Mouse (Mus musculus) stomach, embryonic 14.5 days (tissue): ENCODE measurements at regions not wholly inside any gene's neighbourhood (a gene's known extent, or its start where the extent isn't known, plus 50 kb on each side); places are given as distances from the start of the nearest gene placed in this dataset.
"Not testable (repeated sequence)": the region's sequence is repeated elsewhere in the genome, so short reads cannot be mapped to it uniquely, and the experiment has no call there.

Source experiments
- ATAC-seq: fragments of 200-750 bp; cut with Nextera tagmentation; 2 replicates; pipeline ENCODE4 v1.8.0; 2017; ENCODE audit warnings: low read depth, moderate TSS enrichment; ENCODE audit not compliant: insufficient number of reproducible peaks, insufficient read depth, low FRiP score
- H3K27ac ChIP-seq: fragments of 300-500 bp; sonication (generic); 2 replicates; pipeline ENCODE4 v1.5.1; 2014; ENCODE audit warnings: mild to moderate bottlenecking, low read length, moderate library complexity, mixed read lengths
- H3K27me3 ChIP-seq: fragments of 300-500 bp; sonication (generic); 2 replicates; pipeline ENCODE4 v1.6.1; 2014; ENCODE audit warnings: low read length, control low read depth, mixed read lengths; ENCODE audit not compliant: control insufficient read depth, insufficient read depth
- H3K36me3 ChIP-seq: fragments of 300-500 bp; sonication (generic); 2 replicates; pipeline ENCODE4 v1.6.1; 2014; ENCODE audit warnings: mild to moderate bottlenecking, control low read depth, low read length, moderate library complexity, mixed read lengths; ENCODE audit not compliant: control insufficient read depth, insufficient read depth
- H3K4me1 ChIP-seq: fragments of 300-500 bp; sonication (generic); 2 replicates; pipeline ENCODE4 v1.6.1; 2014; ENCODE audit warnings: low read length, control low read depth, mixed read lengths; ENCODE audit not compliant: control insufficient read depth, insufficient read depth
- H3K4me2 ChIP-seq: fragments of 300-500 bp; sonication (generic); replicated peaks from 2 replicates; pipeline ENCODE4 v1.6.1; 2014; ENCODE audit warnings: low read depth, low read length, control low read depth
- H3K4me3 ChIP-seq: fragments of 300-500 bp; sonication (generic); 2 replicates; pipeline ENCODE4 v1.5.1; 2014; ENCODE audit warnings: low read depth, low read length, control low read depth
- H3K9ac ChIP-seq: fragments of 300-500 bp; sonication (generic); replicated peaks from 2 replicates; pipeline ENCODE4 v1.6.1; 2014; ENCODE audit warnings: low read depth, mild to moderate bottlenecking, control low read depth, low read length, moderate library complexity, mixed read lengths
- H3K9me3 ChIP-seq: fragments of 300-500 bp; sonication (generic); 2 replicates; pipeline ENCODE4 v1.6.1; 2016; ENCODE audit warnings: low read depth, low read length, control low read depth; ENCODE audit not compliant: control insufficient read depth
- whole genome bisulfite sequencing: fragments of 180-500 bp; shearing (Covaris S2); extraction: QIAGEN DNeasy Blood & Tissue Kit; methylation state at CpG from one replicate; pipeline ENCODE4 v1.1.7; 2014; 5-methylcytosine and 5-hydroxymethylcytosine counted together

- H3K36me3 ChIP-seq: no peaks in the 10 kb centered on the region
- WGBS: 62% methylated on average over 2 of the region's 2 CpGs
- H3K9me3 ChIP-seq: no peaks in the 10 kb centered on the region
- H3K4me2 ChIP-seq: no peak overlapping the region
- no peak overlapping the region for H3K27ac ChIP-seq
- H3K4me3 ChIP-seq: no peak overlapping the region
- no peaks in the 10 kb centered on the region for H3K27me3 ChIP-seq
- no peak for ATAC-seq
- H3K9ac ChIP-seq: no peak overlapping the region
- H3K4me1 ChIP-seq: no peaks in the 10 kb centered on the region
Observed at GRCm38 (mm10) chr11:29628476-29628875, 64.3 kb upstream of the Rtn4 start.

DNA sequence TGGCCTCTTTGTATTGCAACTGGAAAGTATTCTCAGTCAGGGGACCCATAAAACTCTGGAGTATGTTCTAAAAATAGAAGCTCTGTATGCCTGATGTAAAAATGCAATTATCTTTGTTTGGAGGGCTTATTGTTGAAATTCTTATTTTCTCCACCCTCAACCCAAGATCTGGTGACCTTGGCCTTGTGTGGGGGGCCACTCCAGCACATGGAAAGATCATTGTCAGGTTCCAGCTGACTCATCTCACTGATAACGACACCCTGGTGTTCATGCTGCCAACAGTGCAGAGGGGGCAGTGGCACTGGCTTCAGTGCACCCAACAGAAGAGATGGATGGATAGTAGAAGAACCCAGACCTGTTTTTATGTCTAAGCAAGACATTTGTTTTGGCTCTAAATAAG lies 60.3 kb upstream of the Rtn4 start:
- no peak for ATAC-seq
- 31% methylated on average over 1 of the region's 1 CpGs for WGBS
- H3K4me2 ChIP-seq: no peak overlapping the region
- H3K4me3 ChIP-seq: no peak overlapping the region
- H3K27ac ChIP-seq: no peak overlapping the region
- H3K9ac ChIP-seq: no peak overlapping the region
- H3K9me3 ChIP-seq: no peaks in the 10 kb centered on the region
- no peaks in the 10 kb centered on the region for H3K36me3 ChIP-seq
- no peaks in the 10 kb centered on the region for H3K4me1 ChIP-seq
- no peaks in the 10 kb centered on the region for H3K27me3 ChIP-seq

DNA sequence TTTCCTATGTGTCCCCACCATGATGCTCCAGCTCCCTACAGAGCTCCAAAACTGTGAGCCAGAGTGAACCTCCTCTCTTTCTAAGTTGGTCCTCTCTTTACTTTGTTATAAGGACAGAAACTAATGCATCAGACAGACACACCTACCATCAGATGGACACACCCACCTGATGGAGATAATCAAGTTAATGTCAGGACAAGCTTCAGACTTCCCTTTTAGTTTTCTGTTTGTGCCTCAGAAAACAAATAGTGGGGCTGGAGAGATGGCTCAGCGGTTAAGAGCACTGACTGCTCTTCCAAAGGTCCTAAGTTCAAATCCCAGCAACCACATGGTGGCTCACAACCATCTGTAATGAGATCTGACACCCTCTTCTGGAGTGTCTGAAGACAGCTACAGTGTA lies 59.5 kb upstream of the Rtn4 start:
- 65% methylated on average over 1 of the region's 1 CpGs for WGBS
- ATAC-seq, H3K4me3 ChIP-seq, H3K4me1 ChIP-seq, H3K9ac ChIP-seq, H3K27me3 ChIP-seq, H3K4me2 ChIP-seq, H3K36me3 ChIP-seq, H3K9me3 ChIP-seq, H3K27ac ChIP-seq: not testable (repeated sequence)

GRCm38 (mm10) chr11:29636759-29637200 lies 56.0 kb upstream of the Rtn4 start:
- Histone ChIP-seq H3K4me1 (no peaks in the 10 kb centered on the region), H3K27me3 (no peaks in the 10 kb centered on the region), H3K27ac (no peak overlapping the region), H3K4me2 (no peak overlapping the region), H3K4me3 (no peak overlapping the region), H3K9me3 (no peaks in the 10 kb centered on the region), H3K9ac (no peak overlapping the region), H3K36me3 (no peaks in the 10 kb centered on the region)
- ATAC-seq: peak; percentile 51; the same call in 1 of the 2 replicates
- 46% methylated on average over 6 of the region's 6 CpGs for WGBS

GRCm38 (mm10) chr11:29638093-29638669 lies 54.6 kb upstream of the Rtn4 start:
- Histone ChIP-seq H3K27me3 (no peaks in the 10 kb centered on the region), H3K9ac (no peak overlapping the region), H3K4me1 (no peaks in the 10 kb centered on the region), H3K4me2 (no peak overlapping the region), H3K9me3 (no peaks in the 10 kb centered on the region), H3K27ac (no peak overlapping the region), H3K36me3 (no peaks in the 10 kb centered on the region), H3K4me3 (no peak overlapping the region)
- no peak for ATAC-seq
- WGBS: 77% methylated on average over 8 of the region's 8 CpGs

- Histone ChIP-seq H3K27me3 (no peaks in the 10 kb centered on the region), H3K4me1 (no peaks in the 10 kb centered on the region), H3K36me3 (no peaks in the 10 kb centered on the region), H3K4me2 (no peak overlapping the region), H3K4me3 (no peak overlapping the region), H3K27ac (no peak overlapping the region), H3K9me3 (no peaks in the 10 kb centered on the region), H3K9ac (no peak overlapping the region)
- ATAC-seq: no peak
- 35% methylated on average over 2 of the region's 2 CpGs for WGBS
Observed at GRCm38 (mm10) chr11:29638861-29639260, 53.9 kb upstream of the Rtn4 start.
